Mouse (Mus musculus): ENCODE results near the gene Morf4l1. TPM values are rescaled to one million over a fixed set of nuclear protein-coding genes. Genes with fewer than 3 reads are reported as not detected.

The Morf4l1 gene
- polyA plus RNA-seq (2015; fragmentation: Nextera tagmentation; extraction: Ambion mirVana): 546 and 559 TPM in 2 replicates

- H3K36me3 ChIP-seq: no peaks in the 10 kb centered on the region
- peaks cover 2% of the 10 kb centered on the region; the same call in 1 of the 2 replicates for H3K27me3 ChIP-seq
- H3K4me3 ChIP-seq: peak within 1 kb of the TSS; percentile 85
- peak; percentile 99 for ATAC-seq (ENCODE audit: low FRiP score, low read depth)
- H3K4me2 ChIP-seq (replicated peaks): peak within 1 kb of the TSS; percentile 93
- peak within 1 kb of the TSS; percentile 99 for H3K9ac ChIP-seq
- H3K27ac ChIP-seq: peak within 1 kb of the TSS; percentile 99
- H3K4me1 ChIP-seq: peaks cover 16% of the 10 kb centered on the region
- H3K9me3 ChIP-seq: no peaks in the 10 kb centered on the region
- WGBS: under 1% methylated on average over 38 of the region's 40 CpGs
Measured at GRCm38 (mm10) chr9:90114567-90115307, at the start of gene Morf4l1. Morf4l1 (minus strand) TSS chr9:90114774.

DNA sequence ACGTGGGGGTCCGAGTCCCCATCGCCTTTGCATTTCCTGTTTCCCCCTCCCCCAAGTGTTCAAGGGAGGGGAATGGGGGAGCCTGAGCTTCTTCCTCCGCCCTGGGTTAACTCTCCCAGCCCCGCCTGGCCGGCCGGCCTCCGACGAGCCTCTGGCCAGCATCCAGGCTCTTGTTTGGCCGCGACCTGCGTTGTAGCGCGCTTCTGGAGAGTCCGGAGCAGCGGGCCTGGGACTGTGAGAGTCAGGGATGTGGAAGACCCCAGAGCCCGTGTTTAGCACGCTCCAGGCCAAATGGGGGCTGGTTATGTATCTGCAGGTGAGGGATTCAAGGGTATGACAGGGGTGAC, 49.1 kb upstream of the Morf4l1 start:
- under 1% methylated on average over 18 of the region's 18 CpGs for WGBS
- H3K36me3 ChIP-seq: no peaks in the 10 kb centered on the region; the same call in 1 of the 2 replicates
- H3K4me1 ChIP-seq: peaks cover 14% of the 10 kb centered on the region
- no peak overlapping the region for H3K27ac ChIP-seq
- ATAC-seq (ENCODE audit: low FRiP score, low read depth): peak; percentile 59
- H3K9me3 ChIP-seq: peaks cover 9% of the 10 kb centered on the region
- H3K9ac ChIP-seq: peak overlapping the region; percentile 86
- peak overlapping the region; percentile 89 for H3K4me2 ChIP-seq (replicated peaks)
- H3K4me3 ChIP-seq: peak overlapping the region; percentile 80
- H3K27me3 ChIP-seq: no peaks in the 10 kb centered on the region

DNA sequence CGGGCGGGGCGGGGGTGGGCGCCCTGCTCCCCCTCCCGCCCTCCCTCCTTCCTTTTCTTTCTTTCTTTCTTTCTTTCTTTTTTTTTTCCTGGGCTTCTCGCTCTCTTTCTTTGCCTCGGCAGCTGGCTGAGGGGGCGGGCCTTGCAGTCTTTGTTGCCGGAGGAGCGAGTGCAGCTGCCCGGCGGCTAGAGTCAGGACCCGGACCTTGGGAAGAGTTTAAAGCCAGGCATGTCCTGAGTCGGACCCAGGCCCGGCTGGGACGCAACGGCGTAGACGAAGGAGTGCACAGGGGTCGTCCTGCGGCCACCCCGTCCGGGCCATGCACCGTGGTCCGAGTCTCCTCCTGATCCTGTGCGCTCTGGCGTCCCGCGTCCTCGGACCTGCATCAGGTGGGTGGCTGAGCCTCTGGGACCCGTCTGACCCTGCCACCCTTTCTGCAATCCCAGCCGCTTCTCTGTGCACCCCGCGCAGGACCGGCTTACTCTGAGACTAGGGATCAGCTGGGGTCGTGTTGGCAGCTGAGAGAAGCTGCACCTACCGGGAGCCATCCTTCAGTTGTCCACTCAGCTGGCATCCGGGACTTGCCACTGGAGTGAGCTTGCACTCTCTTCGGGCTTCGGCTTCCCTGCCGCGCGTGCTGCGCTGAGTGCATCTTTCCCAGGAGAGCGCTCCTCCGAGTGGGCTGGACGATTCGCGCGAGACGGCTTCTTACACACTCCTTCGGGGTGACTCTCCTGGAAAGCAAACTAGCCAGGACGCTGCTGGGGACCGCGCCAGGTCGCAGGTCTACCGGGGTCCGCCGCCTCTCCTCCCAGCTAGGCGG, 48.6 kb upstream of the Morf4l1 start, which contains the start of gene Adamts7:
Gene Adamts7 (plus strand): TSS at position 144 of the 823 bp plus-strand sequence.
- H3K4me3 ChIP-seq: peak within 1 kb of the TSS; percentile 80
- peak within 1 kb of the TSS; percentile 86 for H3K9ac ChIP-seq
- no peaks in the 10 kb centered on the region for H3K27me3 ChIP-seq
- ATAC-seq (ENCODE audit: low FRiP score, low read depth): peak; percentile 74
- H3K9me3 ChIP-seq: peaks cover 9% of the 10 kb centered on the region
- WGBS: under 1% methylated on average over 53 of the region's 60 CpGs
- peak within 1 kb of the TSS; percentile 89 for H3K4me2 ChIP-seq (replicated peaks)
- peak within 1 kb of the TSS; percentile 61 for H3K27ac ChIP-seq
- peaks cover 14% of the 10 kb centered on the region for H3K4me1 ChIP-seq
- H3K36me3 ChIP-seq: no peaks in the 10 kb centered on the region; the same call in 1 of the 2 replicates

DNA sequence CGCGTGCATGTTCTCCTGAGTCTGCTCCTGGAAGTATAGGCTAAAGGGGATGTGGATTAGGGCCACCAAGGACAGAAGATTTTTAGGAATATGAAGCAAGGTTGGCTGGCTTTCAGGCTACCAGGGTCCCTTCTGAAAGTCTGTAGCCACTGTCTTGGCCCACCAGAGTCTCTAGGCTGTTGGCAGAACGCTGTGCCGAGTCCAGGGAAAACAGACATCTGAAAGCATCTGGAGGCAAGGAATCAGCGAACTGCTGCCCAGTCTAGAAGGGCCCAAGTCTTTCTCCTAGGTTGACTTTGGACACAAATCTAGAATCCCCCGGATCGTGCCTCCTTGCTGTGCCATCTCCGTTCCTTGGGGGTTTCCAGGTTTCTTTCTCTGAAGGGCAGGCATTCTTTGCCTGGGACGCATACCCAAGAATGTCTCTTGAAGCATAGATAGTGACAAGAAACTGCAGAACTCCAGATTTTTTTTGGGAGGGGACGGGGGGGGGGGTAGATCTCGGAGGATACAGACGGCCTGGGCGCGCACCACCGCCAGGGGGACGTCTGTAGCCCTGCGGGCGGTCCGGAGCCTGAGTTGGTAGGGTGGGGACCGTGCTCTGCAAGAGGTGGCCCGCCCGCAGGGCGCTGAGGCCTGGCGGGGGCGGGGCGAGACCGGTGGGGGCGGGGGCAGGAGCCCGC, 47.8 kb upstream of the Morf4l1 start:
- Histone ChIP-seq H3K4me3 (peak overlapping the region; percentile 80), H3K27me3 (no peaks in the 10 kb centered on the region), H3K4me2 (replicated peaks) (peak overlapping the region; percentile 89), H3K9ac (peak overlapping the region; percentile 86), H3K27ac (peak overlapping the region; percentile 61; the same call in 1 of the 2 replicates), H3K9me3 (peaks cover 9% of the 10 kb centered on the region), H3K36me3 (no peaks in the 10 kb centered on the region; the same call in 1 of the 2 replicates), H3K4me1 (peaks cover 14% of the 10 kb centered on the region)
- ATAC-seq (ENCODE audit: low FRiP score, low read depth): peak; percentile 89
- 10% methylated on average over 22 of the region's 29 CpGs for WGBS

DNA sequence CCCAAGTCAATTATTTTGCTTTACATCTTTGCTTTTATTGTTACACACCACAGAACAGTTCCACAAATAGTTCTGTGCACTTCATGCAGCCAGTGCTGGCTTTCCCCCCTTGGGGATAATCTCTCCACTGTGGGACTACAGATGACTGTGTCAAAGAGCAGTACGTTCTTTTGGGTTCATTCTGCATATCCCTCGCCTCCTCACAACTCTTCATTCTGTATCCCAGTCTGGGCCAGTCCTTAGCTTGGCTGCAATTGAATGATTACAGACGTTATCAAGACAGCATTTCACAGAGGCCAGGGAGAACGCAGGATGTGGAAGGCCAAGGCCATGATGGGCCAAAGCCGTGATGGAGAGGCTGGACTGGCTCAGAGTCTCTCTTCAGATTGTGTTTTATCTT, 32.3 kb upstream of the Morf4l1 start:
- no peaks in the 10 kb centered on the region for H3K9me3 ChIP-seq
- no peak overlapping the region for H3K27ac ChIP-seq
- ATAC-seq (ENCODE audit: low FRiP score, low read depth): no peak
- H3K4me3 ChIP-seq: no peak overlapping the region
- no peak overlapping the region for H3K9ac ChIP-seq
- H3K4me1 ChIP-seq: no peaks in the 10 kb centered on the region
- 77% methylated on average over 5 of the region's 5 CpGs for WGBS
- no peaks in the 10 kb centered on the region for H3K36me3 ChIP-seq
- no peak overlapping the region for H3K4me2 ChIP-seq (replicated peaks)
- no peaks in the 10 kb centered on the region for H3K27me3 ChIP-seq

DNA sequence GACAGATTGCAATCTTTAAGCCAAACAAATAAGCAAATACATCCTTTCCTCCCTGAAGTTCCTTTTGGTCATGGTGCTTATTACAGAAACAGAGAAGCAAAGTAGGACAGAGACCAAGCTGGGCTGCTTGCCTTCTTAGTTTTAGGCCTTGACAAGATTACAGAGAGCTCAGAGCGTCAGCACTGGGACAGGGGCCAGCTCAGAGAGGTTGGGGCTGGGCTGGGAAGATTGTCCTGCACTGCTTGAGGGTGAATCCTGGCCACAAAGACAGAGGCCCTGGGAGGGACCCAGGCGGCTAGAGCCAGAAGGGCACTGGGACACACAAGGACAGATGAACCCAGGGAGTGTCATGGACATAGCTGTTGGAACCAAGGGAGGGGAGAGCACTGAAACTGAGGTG, 31.2 kb upstream of the Morf4l1 start:
- no peaks in the 10 kb centered on the region for H3K4me1 ChIP-seq
- 57% methylated on average over 2 of the region's 2 CpGs for WGBS

DNA sequence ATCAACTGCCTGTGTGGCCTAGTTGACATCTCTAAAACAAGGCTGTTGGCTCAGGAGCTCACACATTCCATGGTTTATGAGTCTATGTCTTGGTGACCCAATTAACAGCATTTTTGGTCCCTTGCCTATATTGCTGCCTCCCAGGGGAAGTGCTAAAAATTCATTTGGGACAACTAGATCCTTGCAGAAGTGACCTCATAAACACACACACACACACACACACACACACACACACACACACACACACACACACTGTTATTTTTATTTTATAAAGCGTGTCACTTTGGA, 22.0 kb upstream of the Morf4l1 start:
- Histone ChIP-seq H3K27me3 (no peaks in the 10 kb centered on the region), H3K36me3 (no peaks in the 10 kb centered on the region), H3K4me1 (no peaks in the 10 kb centered on the region), H3K27ac (no peak overlapping the region), H3K9ac (no peak overlapping the region), H3K9me3 (no peaks in the 10 kb centered on the region), H3K4me2 (replicated peaks) (no peak overlapping the region), H3K4me3 (no peak overlapping the region)
- no peak for ATAC-seq (ENCODE audit: low FRiP score, low read depth)
- 90% methylated on average over 1 of the region's 1 CpGs for WGBS

More for the DNA sequence above, 31.2 kb upstream of the Morf4l1 start:
- Histone ChIP-seq H3K9me3 (no peaks in the 10 kb centered on the region), H3K4me2 (replicated peaks) (no peak overlapping the region), H3K27me3 (no peaks in the 10 kb centered on the region), H3K4me3 (no peak overlapping the region), H3K9ac (no peak overlapping the region), H3K36me3 (no peaks in the 10 kb centered on the region), H3K27ac (no peak overlapping the region)
- no peak for ATAC-seq (ENCODE audit: low FRiP score, low read depth)

- Histone ChIP-seq H3K9me3 (no peaks in the 10 kb centered on the region), H3K27me3 (no peaks in the 10 kb centered on the region), H3K9ac (no peak overlapping the region), H3K4me2 (replicated peaks) (no peak overlapping the region), H3K4me3 (no peak overlapping the region), H3K36me3 (no peaks in the 10 kb centered on the region), H3K4me1 (no peaks in the 10 kb centered on the region), H3K27ac (no peak overlapping the region)
- ATAC-seq (ENCODE audit: low FRiP score, low read depth): no peak
- WGBS: 66% methylated on average over 9 of the region's 9 CpGs
Measured at GRCm38 (mm10) chr9:90135963-90136677, 21.5 kb upstream of the Morf4l1 start.

DNA sequence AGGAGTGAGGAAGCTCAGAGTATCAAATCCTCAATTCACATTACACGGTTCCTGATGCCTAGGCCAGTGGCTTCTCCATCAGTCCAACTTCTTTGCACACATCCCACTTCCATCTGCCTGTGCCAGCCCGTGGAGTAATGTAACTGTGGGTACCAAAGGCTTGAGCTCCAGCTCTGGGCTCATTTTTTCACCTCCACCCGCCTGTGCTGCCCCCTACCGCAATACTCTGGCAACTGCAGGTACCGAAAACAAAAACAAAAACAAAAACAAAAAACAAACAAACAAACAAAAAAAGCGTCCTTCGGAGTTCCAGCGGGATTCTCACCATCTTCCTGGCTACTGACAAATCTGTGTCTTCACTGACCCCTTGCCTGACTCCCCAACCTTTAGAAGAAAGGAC, 20.9 kb upstream of the Morf4l1 start:
- Histone ChIP-seq H3K27me3 (no peaks in the 10 kb centered on the region), H3K4me3 (no peak overlapping the region), H3K9me3 (no peaks in the 10 kb centered on the region), H3K4me2 (replicated peaks) (no peak overlapping the region), H3K36me3 (no peaks in the 10 kb centered on the region), H3K4me1 (no peaks in the 10 kb centered on the region), H3K27ac (no peak overlapping the region), H3K9ac (no peak overlapping the region)
- WGBS: 79% methylated on average over 8 of the region's 8 CpGs
- ATAC-seq (ENCODE audit: low FRiP score, low read depth): no peak

- no peak overlapping the region for H3K4me3 ChIP-seq
- H3K9ac ChIP-seq: no peak overlapping the region
- ATAC-seq (ENCODE audit: low FRiP score, low read depth): no peak
- no peaks in the 10 kb centered on the region for H3K27me3 ChIP-seq
- no peaks in the 10 kb centered on the region for H3K9me3 ChIP-seq
- H3K4me1 ChIP-seq: no peaks in the 10 kb centered on the region
- no peak overlapping the region for H3K4me2 ChIP-seq (replicated peaks)
- no peak overlapping the region for H3K27ac ChIP-seq
- 85% methylated on average over 7 of the region's 7 CpGs for WGBS
- no peaks in the 10 kb centered on the region for H3K36me3 ChIP-seq
Measured at GRCm38 (mm10) chr9:90133562-90134355, 19.2 kb upstream of the Morf4l1 start.

- no peaks in the 10 kb centered on the region for H3K9me3 ChIP-seq
- WGBS: 75% methylated on average over 6 of the region's 6 CpGs
- H3K27me3 ChIP-seq: 0 out of 2 replicates have a peak, but pooled peaks cover 4% of the 10 kb centered on the region
- 0 out of 2 replicates have a peak, but pooled peaks cover 4% of the 10 kb centered on the region for H3K4me1 ChIP-seq
- H3K4me2 ChIP-seq (replicated peaks): no peak overlapping the region
- no peak overlapping the region for H3K27ac ChIP-seq
- H3K9ac ChIP-seq: no peak overlapping the region
- H3K36me3 ChIP-seq: no peaks in the 10 kb centered on the region
- ATAC-seq (ENCODE audit: low FRiP score, low read depth): no peak
- no peak overlapping the region for H3K4me3 ChIP-seq
Measured at GRCm38 (mm10) chr9:90128636-90129201, 14.1 kb upstream of the Morf4l1 start.

Data from limb, embryonic 13.5 days (tissue).